Mouse (Mus musculus) midbrain, embryonic 12.5 days (tissue): ENCODE results near the gene Ppp1r26. TPM values are rescaled to one million over a fixed set of nuclear protein-coding genes. Genes with fewer than 3 reads are reported as not detected.
"Not testable (repeated sequence)": the region's sequence is repeated elsewhere in the genome, so short reads cannot be mapped to it uniquely, and the experiment has no call there.

Source experiments
- ATAC-seq: fragments of 200-750 bp; cut with Nextera tagmentation; 2 replicates; pipeline ENCODE4 v1.8.0; 2017; ENCODE audit warnings: low read depth, moderate TSS enrichment, moderate library complexity; ENCODE audit not compliant: low FRiP score
- H3K27ac ChIP-seq: fragments of 300-500 bp; sonication (generic); replicated peaks from 2 replicates; pipeline ENCODE4 v1.5.1; 2016; ENCODE audit warnings: mild to moderate bottlenecking
- H3K27me3 ChIP-seq: fragments of 300-500 bp; sonication (generic); 2 replicates; pipeline ENCODE4 v1.6.1; 2016; ENCODE audit warnings: mild to moderate bottlenecking
- H3K36me3 ChIP-seq: fragments of 300-500 bp; sonication (generic); 2 replicates; pipeline ENCODE4 v1.6.1; 2016
- H3K4me1 ChIP-seq: fragments of 300-500 bp; sonication (generic); 2 replicates; pipeline ENCODE4 v1.6.1; 2016
- H3K4me2 ChIP-seq: fragments of 300-500 bp; sonication (generic); replicated peaks from 2 replicates; pipeline ENCODE4 v1.6.1; 2016; ENCODE audit warnings: mild to moderate bottlenecking, moderate library complexity
- H3K4me3 ChIP-seq: fragments of 300-500 bp; sonication (generic); 2 replicates; pipeline ENCODE4 v1.5.1; 2016; ENCODE audit warnings: mild to moderate bottlenecking
- H3K9ac ChIP-seq: fragments of 300-500 bp; sonication (generic); replicated peaks from 2 replicates; pipeline ENCODE4 v1.6.1; 2016; ENCODE audit warnings: mild to moderate bottlenecking, moderate library complexity
- H3K9me3 ChIP-seq: fragments of 300-500 bp; sonication (generic); 2 replicates; pipeline ENCODE4 v1.6.1; 2016; ENCODE audit warnings: mild to moderate bottlenecking
- WGBS: fragments of 180-500 bp; shearing (Covaris S2); methylation state at CpG from one replicate; pipeline ENCODE4 v1.1.7; 2016; 5-methylcytosine and 5-hydroxymethylcytosine counted together
- polyA plus RNA-seq: library from polyadenylated mRNA; unstranded; fragments of >200 nt; fragmentation: Nextera tagmentation; extraction: Ambion mirVana; gene quantifications from 2 replicates; pipeline ENCODE4 v1.2.1, GENCODE M21; 2016

Ppp1r26 gene
- polyA plus RNA-seq, 1 experiment from 2014 or later, result 8.6 TPM

DNA sequence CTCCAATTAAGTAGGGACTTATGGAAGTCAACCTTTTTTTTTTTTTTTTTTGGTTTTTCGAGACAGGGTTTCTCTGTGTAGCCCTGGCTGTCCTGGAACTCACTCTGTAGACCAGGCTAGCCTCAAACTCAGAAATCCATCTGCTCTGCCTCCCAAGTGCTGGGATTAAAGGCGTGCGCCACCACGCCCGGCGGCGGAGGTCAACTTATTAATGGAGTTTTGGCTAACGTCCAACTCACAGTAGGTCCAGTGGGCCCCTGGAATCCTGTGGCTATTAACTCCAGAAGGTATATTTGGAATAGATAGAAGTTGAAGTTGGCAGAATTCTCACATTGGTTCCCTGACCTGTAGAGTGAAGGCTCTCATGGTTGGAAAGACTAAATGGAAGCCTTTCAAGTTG, 25.4 kb downstream of the Ppp1r26 start:
- H3K4me3 ChIP-seq, H3K9ac ChIP-seq, H3K27ac ChIP-seq, H3K27me3 ChIP-seq, H3K4me2 ChIP-seq, H3K4me1 ChIP-seq, H3K9me3 ChIP-seq, ATAC-seq: not testable (repeated sequence)
- WGBS, result 91% methylated on average over 8 of the region's 8 CpGs
- H3K36me3 ChIP-seq, result peaks cover 46% of the 10 kb centered on the region

DNA sequence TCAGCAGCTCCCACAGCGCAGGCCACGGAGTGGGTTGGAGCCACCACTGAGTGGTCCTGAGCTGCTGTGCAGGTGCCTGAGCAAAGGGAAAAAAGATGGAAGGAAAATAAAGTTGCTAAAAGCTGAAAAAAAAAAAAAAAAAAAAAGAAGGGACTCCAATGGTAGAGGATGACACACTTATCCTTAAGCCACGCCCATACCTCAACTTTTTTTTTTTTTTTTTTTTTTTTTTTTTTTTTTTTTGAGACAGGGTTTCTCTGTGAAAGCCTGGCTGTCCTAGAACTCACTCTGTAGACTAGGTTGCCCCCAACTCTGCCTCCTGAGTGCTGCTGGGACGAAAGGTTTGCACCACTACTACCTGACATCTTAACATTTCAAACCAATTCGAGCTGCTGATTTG, 31.4 kb downstream of the Ppp1r26 start:
- not testable (repeated sequence) for H3K4me2 ChIP-seq
- 90% methylated on average over 5 of the region's 5 CpGs for WGBS

DNA sequence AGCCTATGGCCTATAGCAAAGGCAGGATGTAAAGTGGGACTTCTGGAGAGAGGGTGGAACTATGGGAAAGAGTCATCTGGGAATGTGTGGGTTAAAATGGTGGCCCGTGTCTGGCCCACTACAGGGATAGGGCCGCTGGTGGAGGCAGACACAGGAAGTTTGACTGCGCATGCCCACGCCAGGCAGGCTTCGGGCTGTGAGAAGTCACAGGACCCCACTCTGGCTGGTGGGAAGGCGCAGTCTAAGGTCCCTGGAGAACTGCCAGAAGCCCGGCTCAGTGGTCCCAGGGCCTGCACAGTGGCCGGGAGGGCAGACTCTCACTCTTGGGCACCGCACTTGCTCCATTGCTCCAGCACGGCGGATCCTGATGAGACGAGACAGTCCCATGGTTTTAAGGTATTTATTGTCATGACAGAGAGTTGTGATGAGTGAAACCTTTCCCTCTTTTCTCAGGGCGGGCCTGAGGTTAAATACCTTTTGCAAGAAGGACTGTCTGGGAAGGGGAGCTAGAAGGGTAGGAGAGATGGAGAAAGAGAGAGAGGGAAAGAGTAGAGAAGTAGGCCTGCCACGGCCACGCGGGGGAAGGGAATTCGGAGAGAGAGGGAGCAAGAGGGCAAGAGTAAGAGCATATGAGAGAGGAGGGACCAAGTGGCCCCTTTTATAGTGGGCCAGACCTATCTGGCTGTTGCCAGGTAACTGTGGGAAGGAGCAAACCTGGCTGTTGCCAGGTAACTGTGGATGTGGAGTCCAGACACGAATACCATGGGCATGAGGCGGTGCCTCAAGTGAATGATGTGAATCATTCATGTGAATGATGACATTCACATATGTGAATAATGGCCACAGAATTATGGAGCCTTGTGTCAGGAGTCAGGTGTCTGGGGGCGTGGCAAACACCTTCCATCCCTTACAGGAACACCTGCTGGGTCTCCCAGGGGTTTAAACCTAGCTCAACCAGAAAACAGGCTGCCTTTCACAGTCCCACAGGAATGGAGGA, 32.9 kb downstream of the Ppp1r26 start:
- Histone ChIP-seq H3K27ac (no peak overlapping the region), H3K36me3 (no peaks in the 10 kb centered on the region), H3K4me3 (no peak overlapping the region), H3K27me3 (no peaks in the 10 kb centered on the region), H3K4me1 (no peaks in the 10 kb centered on the region), H3K4me2 (no peak overlapping the region), H3K9me3 (no peaks in the 10 kb centered on the region), H3K9ac (no peak overlapping the region)
- ATAC-seq, result no peak
- WGBS, result 83% methylated on average over 20 of the region's 20 CpGs

More for the DNA sequence above, 31.4 kb downstream of the Ppp1r26 start:
- not testable (repeated sequence) for H3K27ac ChIP-seq, ATAC-seq, H3K27me3 ChIP-seq, H3K9me3 ChIP-seq, H3K9ac ChIP-seq, H3K4me3 ChIP-seq, H3K4me1 ChIP-seq, H3K36me3 ChIP-seq

- H3K4me3 ChIP-seq, result no peak overlapping the region
- no peak for ATAC-seq
- H3K4me1 ChIP-seq, result no peaks in the 10 kb centered on the region
- no peak overlapping the region for H3K9ac ChIP-seq
- no peaks in the 10 kb centered on the region for H3K27me3 ChIP-seq
- H3K4me2 ChIP-seq, result no peak overlapping the region
- 79% methylated on average over 2 of the region's 2 CpGs for WGBS
- no peaks in the 10 kb centered on the region for H3K9me3 ChIP-seq
- no peaks in the 10 kb centered on the region for H3K36me3 ChIP-seq
- H3K27ac ChIP-seq, result no peak overlapping the region
Measured at GRCm38 (mm10) chr2:28483861-28484260, 37.3 kb downstream of the Ppp1r26 start.

DNA sequence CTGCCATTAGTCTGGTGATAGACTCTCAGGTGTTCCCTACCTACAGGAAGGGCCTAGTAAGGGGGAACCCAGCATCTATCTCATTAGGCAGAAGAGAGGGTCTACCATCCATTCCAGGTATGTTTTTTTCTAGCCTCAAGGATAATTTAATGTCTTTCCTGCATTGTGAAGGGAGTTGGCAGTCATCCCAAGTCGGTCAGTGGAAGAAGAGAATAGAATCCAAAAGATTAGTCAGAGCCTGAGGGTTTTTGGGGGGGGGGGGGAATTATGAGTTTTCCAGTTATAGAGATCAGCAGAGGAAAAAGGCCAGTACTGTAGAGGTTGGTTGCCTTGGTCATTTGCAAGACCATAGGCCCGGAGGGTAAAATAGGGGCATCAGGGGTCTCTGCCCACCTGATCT, 47.9 kb downstream of the Ppp1r26 start:
- no peak overlapping the region for H3K27ac ChIP-seq
- H3K4me1 ChIP-seq, result no peaks in the 10 kb centered on the region
- H3K36me3 ChIP-seq, result no peaks in the 10 kb centered on the region
- WGBS, result 90% methylated on average over 2 of the region's 2 CpGs
- no peak overlapping the region for H3K9ac ChIP-seq
- H3K4me2 ChIP-seq, result no peak overlapping the region
- ATAC-seq, result no peak
- no peaks in the 10 kb centered on the region for H3K9me3 ChIP-seq
- H3K4me3 ChIP-seq, result no peak overlapping the region
- H3K27me3 ChIP-seq, result no peaks in the 10 kb centered on the region

DNA sequence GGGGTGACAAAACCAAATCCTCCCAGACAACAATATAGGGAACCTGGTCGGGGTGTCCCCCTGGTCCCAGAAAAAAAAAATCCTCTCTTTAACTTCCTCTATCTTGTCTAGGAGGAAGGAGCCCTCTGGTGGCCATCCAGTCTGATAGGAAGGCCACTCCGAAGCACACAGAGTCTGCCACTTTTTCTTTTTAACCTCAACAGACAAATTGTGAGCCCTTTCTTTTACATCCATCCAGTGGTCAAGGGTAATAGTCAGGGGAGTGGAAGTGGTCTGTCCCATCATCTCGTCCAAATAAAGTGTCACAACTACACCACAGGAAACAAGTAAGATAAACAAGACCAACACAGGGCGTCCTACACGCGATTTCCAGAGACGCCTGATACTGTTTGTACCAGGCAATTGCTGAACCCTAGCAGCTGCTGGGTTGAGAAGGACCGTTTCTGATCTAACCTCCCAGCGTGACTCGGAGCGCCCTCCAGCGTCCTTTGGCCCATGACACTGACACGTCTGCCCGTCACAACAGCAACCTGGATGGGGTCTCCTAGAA, 48.7 kb downstream of the Ppp1r26 start:
- WGBS, result 84% methylated on average over 14 of the region's 14 CpGs
- no peaks in the 10 kb centered on the region for H3K9me3 ChIP-seq
- no peaks in the 10 kb centered on the region for H3K27me3 ChIP-seq
- no peak for ATAC-seq
- H3K27ac ChIP-seq, result no peak overlapping the region
- no peak overlapping the region for H3K4me3 ChIP-seq
- no peak overlapping the region for H3K9ac ChIP-seq
- no peaks in the 10 kb centered on the region for H3K4me1 ChIP-seq
- no peak overlapping the region for H3K4me2 ChIP-seq
- no peaks in the 10 kb centered on the region for H3K36me3 ChIP-seq

DNA sequence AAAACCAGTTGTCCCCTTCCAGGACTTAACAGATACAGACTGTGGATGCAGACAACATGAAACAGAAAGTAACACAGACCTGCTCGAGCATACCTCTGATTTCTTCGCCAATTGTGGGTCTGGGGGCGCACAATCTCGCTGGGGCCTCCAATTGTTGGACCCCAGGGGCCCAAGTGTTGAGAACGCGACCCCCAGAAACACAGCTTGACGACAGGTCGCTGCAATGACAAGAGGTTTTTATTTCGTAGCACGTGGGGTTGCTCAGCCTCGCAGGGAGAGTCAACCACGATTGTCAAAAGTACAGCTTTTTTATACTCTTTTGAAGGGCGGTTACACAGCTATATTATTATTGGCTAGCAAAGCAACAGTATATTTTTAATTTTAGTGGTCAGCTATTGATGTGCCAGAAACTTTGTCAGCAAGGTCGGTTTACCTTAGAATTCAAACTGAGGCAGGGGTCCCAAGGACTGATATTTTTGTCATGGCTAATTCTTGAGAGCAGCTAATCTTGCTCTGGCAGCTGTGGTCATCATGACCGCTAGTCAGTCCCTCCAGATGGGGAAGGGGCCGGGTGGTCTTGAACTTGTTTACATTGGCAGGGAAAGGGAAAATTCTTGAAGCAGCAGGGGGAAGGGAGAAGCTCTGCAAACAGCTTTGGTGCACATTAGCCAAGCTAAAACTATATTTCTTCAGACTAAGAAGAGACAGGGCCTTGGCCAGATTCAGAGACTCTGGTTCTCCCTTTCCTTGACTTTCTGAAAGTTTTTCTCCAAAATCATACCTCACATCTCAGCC, 49.4 kb downstream of the Ppp1r26 start:
- Histone ChIP-seq H3K9ac (no peak overlapping the region), H3K27me3 (no peaks in the 10 kb centered on the region), H3K36me3 (no peaks in the 10 kb centered on the region), H3K4me1 (no peaks in the 10 kb centered on the region), H3K4me2 (no peak overlapping the region), H3K27ac (no peak overlapping the region), H3K4me3 (no peak overlapping the region), H3K9me3 (no peaks in the 10 kb centered on the region)
- 84% methylated on average over 16 of the region's 16 CpGs for WGBS
- no peak for ATAC-seq

DNA sequence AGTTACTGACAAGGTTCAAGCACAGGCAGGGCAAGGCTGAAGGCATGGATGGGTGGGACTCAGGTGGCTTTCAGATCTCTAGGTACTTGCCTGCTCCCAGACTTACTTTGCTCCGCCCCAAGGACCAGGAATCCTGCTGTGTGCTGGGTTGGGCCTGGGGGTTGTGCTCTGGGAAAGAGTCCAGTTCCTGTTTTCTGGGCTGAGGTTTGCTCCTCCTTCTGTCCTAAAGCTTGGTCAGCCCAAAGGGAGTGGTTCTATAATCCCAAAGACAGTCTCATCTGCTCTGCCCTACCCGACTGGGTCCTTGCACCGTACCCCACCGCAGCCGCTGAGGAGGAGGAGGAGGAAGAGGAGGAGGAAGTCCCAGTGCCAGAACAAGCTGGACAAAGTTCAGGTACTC, 50.1 kb downstream of the Ppp1r26 start, which contains the start of gene Gbgt1:
TSS of gene Gbgt1 (plus strand) at position 221 of the 400 bp plus-strand sequence.
- H3K36me3 ChIP-seq, result no peaks in the 10 kb centered on the region
- ATAC-seq, result no peak
- WGBS, result 71% methylated on average over 5 of the region's 5 CpGs

GRCm38 (mm10) chr2:28497561-28497960, 51.0 kb downstream of the Ppp1r26 start:
- Histone ChIP-seq H3K27ac (no peak overlapping the region), H3K27me3 (no peaks in the 10 kb centered on the region), H3K9me3 (no peaks in the 10 kb centered on the region), H3K9ac (no peak overlapping the region), H3K4me3 (no peak overlapping the region), H3K4me2 (no peak overlapping the region), H3K36me3 (no peaks in the 10 kb centered on the region), H3K4me1 (no peaks in the 10 kb centered on the region)
- WGBS, result 84% methylated on average over 5 of the region's 5 CpGs
- no peak for ATAC-seq

More for the DNA sequence above, 50.1 kb downstream of the Ppp1r26 start, which contains the start of gene Gbgt1:
- no peaks in the 10 kb centered on the region for H3K9me3 ChIP-seq
- no peaks in the 10 kb centered on the region for H3K27me3 ChIP-seq
- no peak within 1 kb of the TSS for H3K9ac ChIP-seq
- H3K4me2 ChIP-seq, result no peak within 1 kb of the TSS
- H3K4me3 ChIP-seq, result no peak within 1 kb of the TSS
- no peak within 1 kb of the TSS for H3K27ac ChIP-seq
- H3K4me1 ChIP-seq, result no peaks in the 10 kb centered on the region

- no peak for ATAC-seq
- H3K4me2 ChIP-seq, result no peak overlapping the region
- H3K36me3 ChIP-seq, result no peaks in the 10 kb centered on the region
- WGBS, result 89% methylated on average over 4 of the region's 4 CpGs
- H3K9ac ChIP-seq, result no peak overlapping the region
- no peak overlapping the region for H3K4me3 ChIP-seq
- H3K4me1 ChIP-seq, result no peaks in the 10 kb centered on the region
- no peak overlapping the region for H3K27ac ChIP-seq
- H3K27me3 ChIP-seq, result no peaks in the 10 kb centered on the region
- H3K9me3 ChIP-seq, result no peaks in the 10 kb centered on the region
Measured at GRCm38 (mm10) chr2:28498431-28498830, 51.8 kb downstream of the Ppp1r26 start.

DNA sequence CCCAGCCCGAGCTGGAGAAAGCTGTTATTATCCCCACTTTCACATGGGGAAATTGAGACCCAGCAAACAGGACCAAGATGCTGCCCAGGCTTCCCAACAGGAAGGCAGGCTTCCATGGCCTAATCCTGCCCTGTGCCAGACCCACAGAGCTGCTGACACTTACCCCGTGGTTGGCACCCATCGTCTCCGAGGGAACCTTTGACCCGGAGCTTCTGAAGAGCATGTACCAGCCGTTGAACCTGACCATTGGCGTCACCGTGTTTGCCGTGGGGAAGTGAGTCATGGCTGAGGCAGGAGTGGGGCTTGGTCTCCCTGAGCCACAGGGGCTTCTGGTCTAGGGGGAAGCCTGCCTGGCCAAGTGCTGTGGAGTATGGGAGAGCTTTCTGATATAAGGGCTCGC, 56.4 kb downstream of the Ppp1r26 start:
- no peaks in the 10 kb centered on the region for H3K36me3 ChIP-seq
- no peaks in the 10 kb centered on the region for H3K4me1 ChIP-seq
- H3K9me3 ChIP-seq, result no peaks in the 10 kb centered on the region
- ATAC-seq, result no peak
- H3K9ac ChIP-seq, result no peak overlapping the region
- no peak overlapping the region for H3K27ac ChIP-seq
- H3K4me3 ChIP-seq, result no peak overlapping the region
- WGBS, result 88% methylated on average over 10 of the region's 10 CpGs
- no peak overlapping the region for H3K4me2 ChIP-seq
- H3K27me3 ChIP-seq, result no peaks in the 10 kb centered on the region

- H3K27ac ChIP-seq, result no peak overlapping the region
- no peak overlapping the region for H3K4me3 ChIP-seq
- no peaks in the 10 kb centered on the region for H3K9me3 ChIP-seq
- H3K36me3 ChIP-seq, result no peaks in the 10 kb centered on the region
- no peak overlapping the region for H3K9ac ChIP-seq
- no peaks in the 10 kb centered on the region for H3K27me3 ChIP-seq
- ATAC-seq, result no peak
- H3K4me2 ChIP-seq, result no peak overlapping the region
- 89% methylated on average over 13 of the region's 13 CpGs for WGBS
- no peaks in the 10 kb centered on the region for H3K4me1 ChIP-seq
Measured at GRCm38 (mm10) chr2:28504676-28505075, 58.1 kb downstream of the Ppp1r26 start.
